Mouse (Mus musculus) lung, adult 2 months (tissue): ENCODE measurements around the gene Nmral1. TPM values are rescaled to one million over a fixed set of nuclear protein-coding genes. Genes with fewer than 3 reads are reported as not detected.
"Not testable (repeated sequence)": the region's sequence is repeated elsewhere in the genome, so short reads cannot be mapped to it uniquely, and the experiment has no call there.

Experiments
- DNase-seq: peaks from one replicate; pipeline ENCODE4 v3.0.0; 2022
- H3K4me1 ChIP-seq: fragments of 200-500 bp; 2 replicates; pipeline ENCODE4 v1.6.1; 2011; ENCODE audit warnings: low read length; ENCODE audit not compliant: control insufficient read depth, insufficient read depth
- H3K4me3 ChIP-seq: fragments of 200-500 bp; replicated peaks from 2 replicates; pipeline ENCODE3; 2011; ENCODE audit warnings: low read depth, mild to moderate bottlenecking, control low read depth, low read length; ENCODE audit errors: extremely low read depth
- CTCF ChIP-seq: fragments of 200-500 bp; IDR thresholded peaks from 2 replicates; pipeline ENCODE4 v1.5.1; 2011; ENCODE audit warnings: mild to moderate bottlenecking, low read length, control low read depth; ENCODE audit not compliant: insufficient read depth
- POLR2A ChIP-seq: fragments of 200-500 bp; IDR thresholded peaks from 2 replicates; pipeline ENCODE4 v1.6.1; 2011; ENCODE audit warnings: low read depth, mild to moderate bottlenecking, control low read depth, low read length, borderline replicate concordance; ENCODE audit errors: extremely low read depth
- WGBS: fragments of 180-500 bp; shearing (Covaris S2); methylation state at CpG from one replicate; pipeline ENCODE4 v1.1.7; 2018; 5-methylcytosine and 5-hydroxymethylcytosine counted together
- polyA plus RNA-seq: library from polyadenylated mRNA; depleted of rRNA; stranded (reverse); fragments of >200 nt; gene quantifications from 2 replicates; pipeline ENCODE4 v1.2.3, GENCODE M21; 2012

Nmral1 gene
- polyA plus RNA-seq, 1 experiment, result 5.2 TPM

DNA sequence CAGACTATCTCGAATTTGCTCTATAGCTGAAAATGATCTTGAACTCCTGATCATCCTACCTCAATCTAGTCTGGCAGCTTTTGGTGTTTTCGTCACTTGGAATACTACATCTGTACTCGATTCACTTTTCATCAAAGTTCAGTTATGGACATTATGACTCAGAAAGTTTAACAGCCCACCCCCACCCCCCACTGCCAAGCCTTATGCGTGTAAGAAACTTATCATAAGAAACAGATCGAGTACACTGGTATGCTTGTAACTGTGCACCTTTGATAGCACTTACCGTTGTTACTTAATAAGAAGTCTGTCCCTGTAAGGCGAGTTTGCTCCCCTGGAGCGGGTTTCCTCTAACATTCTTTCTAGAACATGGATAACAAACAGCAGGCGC, 36.0 kb downstream of the Nmral1 start:
- 21% methylated on average over 9 of the region's 9 CpGs for WGBS
- H3K4me3 ChIP-seq, result peak overlapping the region; percentile 68
- no peak for DNase-seq
- TF ChIP-seq POLR2A (no peak), CTCF (no peak)
- H3K4me1 ChIP-seq, result peaks cover 8% of the 10 kb centered on the region

DNA sequence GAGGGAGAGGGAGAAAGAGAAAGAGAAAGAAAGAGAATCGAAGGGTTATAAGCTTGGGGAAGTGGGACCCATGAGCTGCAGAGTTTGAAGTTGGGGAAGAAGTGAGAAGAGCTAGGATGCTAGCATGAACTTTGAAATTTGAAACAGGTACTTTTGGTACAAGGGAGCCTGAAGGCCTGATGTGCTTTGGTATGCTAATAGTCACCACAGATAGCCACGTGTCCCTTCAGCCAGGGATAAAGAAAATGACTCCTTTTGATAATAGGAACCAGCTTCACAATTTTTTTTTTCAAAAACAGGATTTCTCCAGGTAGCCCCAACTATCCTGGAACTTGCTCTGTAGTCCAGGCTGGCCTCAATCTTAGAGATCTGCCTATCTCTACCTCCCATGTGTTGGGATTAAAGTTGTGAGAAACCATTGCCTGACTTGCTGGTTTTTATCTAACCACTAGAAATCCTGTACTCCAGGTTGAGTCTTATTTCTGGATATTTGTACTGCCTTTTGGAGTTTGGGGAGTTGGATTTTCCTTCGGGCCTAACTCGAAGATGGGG, 36.5 kb downstream of the Nmral1 start:
- Histone ChIP-seq H3K4me3 (no peak overlapping the region), H3K4me1 (peaks cover 8% of the 10 kb centered on the region)
- WGBS, result 77% methylated on average over 4 of the region's 4 CpGs
- DNase-seq, result no peak
- TF ChIP-seq POLR2A, result no peak
- no peak for TF ChIP-seq CTCF

DNA sequence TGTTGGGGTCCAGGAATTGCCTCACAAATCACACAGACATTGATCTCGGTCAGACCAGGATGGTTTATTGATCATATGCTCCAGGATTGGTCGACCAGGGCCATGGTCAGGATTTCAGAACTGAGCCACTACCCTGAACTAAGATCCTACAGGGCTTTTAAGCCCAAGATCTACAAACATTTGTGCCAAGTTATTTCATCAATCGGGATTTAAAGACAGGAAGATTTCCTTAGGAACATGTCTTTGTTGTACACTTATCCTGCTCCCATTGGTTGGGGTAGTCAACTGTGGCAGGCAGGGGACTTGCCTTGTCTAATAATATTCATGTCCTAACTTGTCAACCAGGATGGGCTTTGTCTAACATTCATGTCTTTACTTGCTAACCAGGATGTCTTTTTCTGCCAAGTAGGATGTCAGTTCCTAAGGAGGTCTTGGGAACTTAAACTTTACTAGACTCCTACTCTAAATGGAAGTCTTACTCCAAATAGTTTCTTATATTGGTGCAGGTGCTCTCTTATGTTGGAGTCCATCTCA, 38.2 kb downstream of the Nmral1 start:
- not testable (repeated sequence) for DNase-seq, H3K4me3 ChIP-seq, H3K4me1 ChIP-seq
- WGBS, result 75% methylated on average over 3 of the region's 3 CpGs

DNA sequence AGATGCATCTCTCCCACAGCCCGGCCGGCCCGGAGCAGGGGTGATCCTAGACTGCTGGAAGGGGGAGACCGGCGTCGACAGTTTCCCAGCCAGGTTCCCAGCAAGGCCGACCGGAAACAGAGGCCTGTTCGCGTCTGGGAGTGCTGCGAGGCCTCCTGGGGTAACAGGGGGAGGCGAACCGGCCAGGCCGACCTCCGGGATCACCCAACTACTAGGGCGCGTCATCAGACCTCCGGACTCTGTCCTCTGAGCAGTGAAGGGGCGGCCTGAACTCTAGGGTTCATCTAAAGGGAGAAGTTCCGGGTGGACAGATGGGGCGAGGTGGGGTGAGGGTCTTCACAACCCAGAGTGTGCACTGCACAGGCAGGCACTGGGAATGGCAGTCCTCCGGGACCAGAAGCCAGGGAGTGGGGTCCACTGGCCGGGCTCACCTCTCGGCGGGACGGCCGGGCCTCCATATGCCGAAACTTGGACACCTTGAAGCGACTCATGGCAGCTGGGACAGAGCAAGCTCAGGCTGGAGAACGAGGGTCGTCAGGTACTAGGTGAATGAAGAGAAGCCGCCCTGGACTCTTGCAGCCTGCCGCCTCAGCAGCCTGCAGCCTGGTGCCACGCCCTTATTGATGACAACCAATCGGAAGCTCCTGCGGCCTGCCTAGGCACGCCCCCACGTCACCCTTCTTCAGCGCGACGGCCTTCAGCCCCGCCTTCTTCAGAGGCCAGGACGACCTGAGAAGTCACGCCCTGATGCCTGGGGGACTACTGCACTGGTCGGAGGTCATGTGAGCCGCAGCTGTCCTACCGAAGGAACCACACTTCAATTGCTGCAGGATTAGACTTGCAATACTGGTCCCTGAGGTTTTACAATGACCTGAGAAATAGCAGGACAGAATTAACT, 39.8 kb downstream of the Nmral1 start, which contains the start of gene Coro7:
TSS of gene Coro7 (minus strand) at position 657 of the 898 bp plus-strand sequence.
- under 1% methylated on average over 47 of the region's 47 CpGs for WGBS
- peak; percentile 85 for DNase-seq
- H3K4me3 ChIP-seq, result peak within 1 kb of the TSS; percentile 92
- H3K4me1 ChIP-seq, result peaks cover 5% of the 10 kb centered on the region
- TF ChIP-seq CTCF (no peak), POLR2A (peak; percentile 74; the same call in 1 of the 2 replicates)

DNA sequence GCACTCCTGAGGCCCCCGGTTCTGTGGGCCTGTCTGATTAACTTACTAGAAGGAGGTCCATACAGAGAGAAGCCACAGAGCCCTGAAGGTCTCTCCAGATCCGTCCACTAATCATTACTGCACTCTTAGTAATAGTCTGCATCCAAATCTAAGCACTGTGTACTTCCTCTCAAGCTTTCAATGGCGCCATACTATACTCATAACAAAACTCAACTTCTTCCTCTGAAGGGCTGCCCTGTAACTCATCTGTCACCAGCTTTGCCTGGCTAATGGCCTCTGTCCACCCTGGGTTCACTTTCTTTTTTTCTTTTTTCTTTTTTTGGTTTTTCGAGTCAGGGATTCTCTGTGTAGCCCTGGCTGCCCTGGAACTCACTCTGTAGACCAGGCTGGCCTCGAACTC, 41.1 kb downstream of the Nmral1 start:
- TF ChIP-seq POLR2A (no peak), CTCF (no peak)
- 67% methylated on average over 5 of the region's 5 CpGs for WGBS
- DNase-seq, result no peak
- Histone ChIP-seq H3K4me3 (no peak overlapping the region), H3K4me1 (peaks cover 4% of the 10 kb centered on the region)

DNA sequence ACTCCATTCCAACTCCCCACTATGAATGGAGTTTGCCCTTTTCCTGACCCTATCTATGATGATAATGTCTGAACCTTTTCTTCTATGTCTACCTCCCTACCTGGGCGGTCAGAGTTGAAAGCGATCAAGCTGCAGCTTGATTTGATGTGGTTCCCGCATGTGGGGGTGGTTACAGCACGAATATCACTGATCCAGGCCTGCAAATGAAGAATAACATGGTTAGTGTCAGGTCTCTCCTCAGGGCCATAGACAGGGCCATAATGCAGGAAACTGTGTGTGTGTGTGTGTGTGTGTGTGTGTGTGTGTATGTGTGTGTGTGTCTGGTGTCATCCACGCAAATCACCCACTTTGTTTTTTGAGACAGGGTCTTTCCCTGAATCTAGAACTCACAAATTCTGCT, 42.3 kb downstream of the Nmral1 start:
- no peak for DNase-seq
- no peak for TF ChIP-seq POLR2A
- no peak for TF ChIP-seq CTCF
- peaks cover 4% of the 10 kb centered on the region for H3K4me1 ChIP-seq
- no peak overlapping the region for H3K4me3 ChIP-seq
- WGBS, result 92% methylated on average over 5 of the region's 5 CpGs

DNA sequence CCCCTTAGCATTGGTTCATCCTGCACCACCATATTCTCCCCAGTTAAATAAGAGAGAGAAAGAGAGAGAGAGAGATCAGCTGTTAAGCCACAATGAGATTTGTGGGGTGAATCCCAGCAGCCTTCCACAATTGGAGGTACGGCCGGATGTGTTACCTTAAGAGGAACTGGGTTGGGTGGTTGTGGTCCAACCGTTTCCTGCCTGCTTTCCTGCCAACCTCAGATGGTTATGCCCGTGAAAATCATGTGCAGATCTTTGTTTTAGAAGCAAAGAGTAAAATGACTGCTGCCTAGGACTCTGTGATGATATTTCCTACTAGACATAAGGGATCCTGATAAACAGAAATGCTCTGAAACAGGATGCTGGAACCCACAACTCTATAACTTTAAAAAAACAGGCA, 45.1 kb downstream of the Nmral1 start:
- Histone ChIP-seq H3K4me1 (peaks cover 4% of the 10 kb centered on the region), H3K4me3 (no peak overlapping the region)
- WGBS, result 44% methylated on average over 4 of the region's 4 CpGs
- no peak for DNase-seq
- TF ChIP-seq POLR2A, result no peak
- TF ChIP-seq CTCF, result no peak

DNA sequence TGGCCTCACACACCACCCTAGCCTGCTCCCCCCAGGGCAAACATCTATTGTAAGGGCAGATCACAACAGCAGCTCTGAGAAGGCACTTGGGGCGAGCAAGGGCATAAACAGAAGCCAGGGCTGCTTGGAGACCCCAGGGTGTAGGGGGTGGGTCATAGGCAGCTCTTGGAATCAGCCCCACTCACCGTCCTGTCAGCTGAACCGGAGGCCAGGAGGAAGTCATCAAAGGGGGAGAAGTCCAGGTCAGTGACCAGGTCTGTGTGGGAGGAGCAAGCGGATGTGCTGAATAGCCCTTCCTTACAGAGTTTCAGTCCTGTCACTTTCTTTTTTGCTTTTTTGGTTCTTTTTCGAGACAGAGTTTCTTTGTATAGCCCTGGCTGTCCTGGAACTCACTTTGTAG, 48.8 kb downstream of the Nmral1 start:
- no peak for DNase-seq
- TF ChIP-seq POLR2A, result no peak
- TF ChIP-seq CTCF, result no peak
- Histone ChIP-seq H3K4me3 (no peak overlapping the region), H3K4me1 (no peaks in the 10 kb centered on the region)
- WGBS, result 66% methylated on average over 5 of the region's 5 CpGs

DNA sequence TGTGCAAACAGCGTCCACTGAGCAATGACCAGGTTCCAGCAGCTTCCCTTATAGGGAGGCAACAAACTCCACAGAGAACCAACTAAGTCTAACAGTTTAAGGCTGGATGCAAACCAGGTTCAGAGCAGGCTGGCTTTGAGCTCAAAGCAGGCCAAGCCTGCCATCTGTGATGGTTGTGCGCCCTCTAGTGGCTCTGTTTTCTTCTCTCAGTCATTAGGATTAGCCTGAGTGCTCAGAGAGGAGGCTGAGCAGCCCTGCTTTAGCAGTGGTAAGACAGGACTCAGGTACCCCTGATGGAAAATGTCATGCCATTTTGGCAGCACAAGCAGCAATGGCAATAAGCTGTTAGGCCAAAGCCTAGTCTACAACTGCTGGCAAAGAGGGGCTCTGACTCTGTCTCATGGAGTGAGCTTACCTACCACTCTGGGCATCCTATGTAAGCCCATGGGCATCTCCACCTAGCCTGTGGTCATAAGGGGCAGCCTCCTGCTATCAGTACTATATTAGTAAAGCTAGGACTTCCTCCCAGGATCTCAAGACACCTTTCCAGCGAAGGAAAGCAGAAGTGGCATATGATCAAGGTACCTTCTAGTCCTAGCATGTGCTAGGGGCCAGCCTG, 51.9 kb downstream of the Nmral1 start:
- Histone ChIP-seq H3K4me1 (no peaks in the 10 kb centered on the region), H3K4me3 (no peak overlapping the region)
- 43% methylated on average over 3 of the region's 3 CpGs for WGBS
- peak; percentile 80 for DNase-seq
- TF ChIP-seq CTCF (peak; percentile 96), POLR2A (no peak)

DNA sequence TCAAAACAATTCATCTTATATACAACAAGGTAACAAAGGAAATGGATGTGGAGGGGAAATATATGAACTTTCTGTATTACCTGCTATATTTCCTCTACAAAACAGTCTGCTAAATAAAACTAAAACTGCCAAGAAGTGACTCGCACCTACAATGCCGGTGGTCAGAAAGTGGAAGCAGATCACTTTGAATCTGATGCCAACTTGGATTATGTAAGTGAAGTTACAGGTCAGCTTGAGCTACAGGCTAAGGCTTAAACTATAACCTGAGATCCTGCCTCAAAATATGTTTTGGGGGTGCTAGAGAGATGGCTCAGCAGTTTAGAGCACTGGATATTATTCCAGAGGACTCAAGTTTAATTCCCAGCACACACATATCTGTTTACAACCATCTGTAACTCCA, 53.4 kb downstream of the Nmral1 start:
- Histone ChIP-seq H3K4me3 (no peak overlapping the region), H3K4me1 (no peaks in the 10 kb centered on the region)
- WGBS, result 77% methylated on average over 2 of the region's 2 CpGs
- no peak for DNase-seq
- TF ChIP-seq POLR2A (no peak), CTCF (no peak)
